Mouse (Mus musculus) embryo, embryonic 10.5 days (tissue): ENCODE measurements at regions not wholly inside any gene's neighbourhood (a gene's known extent, or its start where the extent isn't known, plus 50 kb on each side); places are given as distances from the start of the nearest gene placed in this dataset.

Experiments used
- DNase-seq: peaks from one replicate; pipeline ENCODE4 v3.0.0-alpha.2; 2015; ENCODE audit warnings: low spot score

DNA sequence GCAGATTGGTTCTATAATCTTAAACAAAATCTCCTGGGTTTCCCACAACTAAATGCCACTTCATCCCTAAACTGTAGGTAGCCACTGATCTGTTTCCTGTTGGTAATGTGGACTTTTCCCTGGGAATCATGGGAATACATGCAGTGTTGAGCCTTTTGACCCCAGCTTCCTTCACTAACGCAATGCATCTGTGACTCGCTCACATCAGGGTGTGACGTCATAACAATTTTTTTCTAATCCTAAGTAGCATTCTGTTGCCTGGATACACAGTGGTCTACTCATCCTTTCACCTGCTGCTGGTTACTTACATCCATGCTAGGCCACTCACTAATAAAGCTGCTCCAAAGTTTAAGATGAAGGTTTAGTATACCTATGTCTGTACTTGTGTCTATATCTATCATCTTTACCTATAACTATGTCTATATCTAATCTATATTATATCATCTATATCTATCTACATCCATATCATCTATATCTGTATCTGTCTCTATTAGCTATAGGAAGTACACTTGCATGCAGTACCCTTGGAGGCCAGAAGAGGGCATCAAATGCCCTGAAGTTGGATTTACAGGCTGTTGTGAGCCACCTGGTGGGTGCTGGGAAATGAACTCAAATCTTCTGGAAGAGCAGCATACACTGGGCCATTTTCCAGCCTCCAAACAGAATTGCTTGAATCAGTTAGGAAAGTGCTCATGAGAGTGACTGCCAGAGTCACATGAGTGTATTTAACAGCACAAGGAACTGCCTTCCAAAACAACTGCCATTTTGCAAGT, 157.5 kb upstream of the Rpl34 start:
- no peak for DNase-seq

GRCm38 (mm10) chr3:130885974-130886373, 155.8 kb upstream of the Rpl34 start:
- no peak for DNase-seq

GRCm38 (mm10) chr3:130884393-130884792, 154.2 kb upstream of the Rpl34 start:
- DNase-seq = no peak

DNA sequence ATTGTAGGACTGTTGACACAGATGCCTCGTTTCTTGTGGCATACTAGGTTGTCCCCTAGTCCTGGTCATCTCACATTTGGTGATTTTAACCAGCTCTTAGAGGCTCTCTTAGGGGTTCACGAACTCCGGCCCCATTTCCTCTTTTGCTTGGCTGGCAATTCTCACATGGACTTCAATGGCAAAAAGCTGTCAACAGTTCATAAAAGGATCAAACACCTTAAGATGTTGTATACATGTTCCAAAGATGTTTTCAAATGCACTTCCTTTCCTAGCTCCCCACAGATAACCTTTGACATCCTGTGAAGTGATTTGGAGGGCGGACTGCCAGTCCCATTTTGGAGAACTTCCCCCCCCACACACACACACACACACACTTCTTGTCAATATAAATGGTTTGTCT, 153.7 kb upstream of the Rpl34 start:
- no peak for DNase-seq

- no peak for DNase-seq
Measured at GRCm38 (mm10) chr3:130883319-130883718, 153.1 kb upstream of the Rpl34 start.

DNA sequence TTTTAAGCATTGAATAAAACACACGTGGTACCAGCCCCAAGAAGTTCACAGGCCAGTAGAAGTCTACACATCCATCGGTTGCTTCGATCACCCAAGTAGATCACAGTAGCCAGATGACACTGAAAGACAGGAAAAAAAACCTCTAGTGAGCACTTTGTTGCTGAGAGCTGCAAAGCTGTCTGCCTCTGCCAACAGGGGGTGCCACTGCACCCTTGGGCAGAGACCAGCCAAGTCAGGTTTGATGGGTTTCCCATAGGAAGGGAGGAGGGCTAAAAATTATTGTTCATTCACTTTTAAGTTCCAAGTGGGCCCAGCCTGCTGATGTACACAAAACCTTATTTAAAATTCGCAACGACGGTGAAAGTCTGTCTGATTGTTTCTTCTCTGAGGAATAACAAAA, 150.3 kb upstream of the Rpl34 start:
- no peak for DNase-seq

GRCm38 (mm10) chr3:130879463-130879862, 149.3 kb upstream of the Rpl34 start:
- no peak for DNase-seq

GRCm38 (mm10) chr3:130878834-130879233, 148.6 kb upstream of the Rpl34 start:
- no peak for DNase-seq

DNA sequence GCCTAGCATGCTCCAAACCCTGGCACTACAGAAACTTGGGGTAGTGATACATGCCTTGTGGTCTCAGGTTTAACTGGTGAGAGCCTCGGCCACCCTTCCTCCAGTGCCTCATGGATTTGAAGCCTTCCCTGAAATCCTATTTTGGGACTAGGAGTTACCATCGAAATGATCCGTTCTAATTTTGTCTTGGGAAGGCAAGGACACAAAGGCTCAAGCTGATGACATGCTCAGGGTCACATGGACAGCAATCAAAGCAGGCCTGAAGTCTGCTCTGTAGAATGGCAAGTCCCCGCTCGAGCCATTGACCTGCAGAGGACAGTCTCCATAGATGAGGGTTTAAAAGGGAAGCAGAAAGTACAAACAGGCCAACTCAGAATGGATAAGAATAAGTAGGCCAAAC, 147.8 kb upstream of the Rpl34 start:
- DNase-seq = no peak

DNA sequence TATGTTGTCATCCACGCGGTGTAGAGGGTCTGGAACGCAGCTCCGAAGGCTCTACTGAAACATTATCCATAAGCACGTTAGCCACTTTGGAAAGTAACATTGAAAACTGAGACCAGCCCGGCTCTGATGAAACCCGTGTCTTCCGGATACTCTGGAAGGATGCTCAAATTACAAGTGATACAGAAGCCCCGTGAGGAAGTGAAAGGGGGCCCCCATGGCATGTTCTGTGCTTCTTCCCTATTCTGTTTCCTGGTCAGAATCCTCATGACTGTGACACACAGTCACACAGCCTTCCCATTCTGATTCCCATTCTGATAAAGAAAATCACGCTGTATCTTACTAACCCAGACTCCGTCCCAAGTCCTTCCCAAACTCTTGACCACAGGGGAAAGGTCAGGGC, 143.5 kb upstream of the Rpl34 start:
- DNase-seq = no peak

- peak; percentile 76 for DNase-seq
Measured at GRCm38 (mm10) chr3:130866952-130867632, 136.9 kb upstream of the Rpl34 start.

GRCm38 (mm10) chr3:130864783-130865182, 134.6 kb upstream of the Rpl34 start:
- DNase-seq = no peak

DNA sequence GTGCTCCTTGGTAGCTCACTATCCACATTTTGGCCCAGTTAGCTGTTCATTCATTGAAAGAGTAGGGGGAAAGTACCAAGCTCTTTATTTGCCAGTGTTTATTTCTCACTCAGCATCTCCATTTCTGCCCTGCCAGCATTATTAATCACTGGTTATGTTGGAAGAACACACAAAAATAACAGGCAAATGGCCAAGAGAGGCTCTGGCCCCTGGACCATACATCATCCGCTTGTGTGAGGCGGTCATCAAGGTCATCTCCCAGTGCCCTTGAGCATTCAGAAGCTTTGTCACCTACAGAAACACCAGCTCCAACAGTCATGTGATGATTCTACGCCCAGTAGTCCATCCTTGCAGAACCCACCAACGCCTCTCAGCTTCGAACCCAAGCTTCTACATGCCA, 133.2 kb upstream of the Rpl34 start:
- DNase-seq = no peak

DNA sequence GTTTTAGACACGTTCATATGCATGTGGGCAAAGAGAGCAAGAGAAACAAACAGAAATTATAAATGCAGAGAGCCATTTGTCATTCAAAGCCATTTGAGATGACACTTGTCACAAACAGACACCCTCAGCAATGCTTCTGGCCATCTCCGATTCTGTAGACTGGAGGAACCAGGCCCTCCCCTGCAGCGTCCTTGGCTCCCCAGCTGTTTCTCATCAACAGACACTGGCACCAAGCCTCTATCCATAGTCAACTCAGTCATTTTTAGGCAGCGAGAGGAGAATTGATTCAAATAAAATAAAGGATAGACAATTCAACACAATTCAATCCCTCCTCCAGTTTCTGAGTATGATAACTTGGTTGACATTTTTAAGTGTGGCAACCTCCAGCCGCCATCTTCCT, 130.1 kb upstream of the Rpl34 start:
- DNase-seq = no peak

DNA sequence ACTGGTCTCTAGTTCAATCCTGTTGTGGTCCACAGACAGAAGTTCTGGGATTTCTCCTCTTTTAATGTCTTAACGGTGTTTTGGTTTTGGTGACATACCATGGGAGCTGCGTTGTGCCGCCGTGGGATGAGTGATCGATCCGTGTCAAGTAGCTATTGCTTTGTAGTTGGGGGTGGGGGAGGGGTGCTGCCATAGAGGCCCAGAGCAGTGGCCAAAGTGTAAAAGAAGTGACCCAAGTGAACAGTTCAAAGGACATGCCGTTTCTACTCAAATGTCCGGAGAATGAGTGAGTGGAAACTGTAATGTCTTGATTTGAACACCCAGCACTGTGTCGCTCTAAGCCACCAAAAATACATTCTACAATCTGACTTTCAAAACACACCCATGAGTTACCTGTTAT, 123.7 kb upstream of the Rpl34 start:
- no peak for DNase-seq

DNA sequence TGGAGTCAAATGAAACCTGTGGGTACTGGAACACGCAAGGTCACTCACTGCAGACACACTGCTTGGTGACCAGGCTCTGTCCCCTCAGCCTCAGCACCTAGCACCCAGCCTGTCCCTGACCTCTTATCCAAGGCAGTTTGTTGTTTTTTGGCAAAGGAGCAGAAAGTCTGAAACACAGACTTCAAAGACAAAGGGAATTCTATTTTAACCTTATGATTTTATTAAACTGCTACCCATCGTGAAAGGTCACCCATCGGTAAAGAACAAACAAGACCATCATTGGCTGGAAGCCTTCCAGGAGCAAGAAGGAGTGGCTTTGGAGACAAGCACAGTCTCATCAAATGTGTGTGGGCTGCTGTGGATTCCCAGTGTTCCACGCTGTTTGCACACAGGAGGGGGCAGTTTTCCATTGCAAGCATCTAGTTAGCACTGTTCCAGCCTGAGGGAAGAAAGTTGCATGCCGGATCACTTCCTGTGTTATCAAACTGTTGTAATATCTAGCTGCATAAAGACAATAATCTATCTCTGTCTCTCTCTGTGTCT, 120.6 kb upstream of the Rpl34 start:
- no peak for DNase-seq

GRCm38 (mm10) chr3:130841755-130842154, 111.6 kb upstream of the Rpl34 start:
- DNase-seq = no peak

DNA sequence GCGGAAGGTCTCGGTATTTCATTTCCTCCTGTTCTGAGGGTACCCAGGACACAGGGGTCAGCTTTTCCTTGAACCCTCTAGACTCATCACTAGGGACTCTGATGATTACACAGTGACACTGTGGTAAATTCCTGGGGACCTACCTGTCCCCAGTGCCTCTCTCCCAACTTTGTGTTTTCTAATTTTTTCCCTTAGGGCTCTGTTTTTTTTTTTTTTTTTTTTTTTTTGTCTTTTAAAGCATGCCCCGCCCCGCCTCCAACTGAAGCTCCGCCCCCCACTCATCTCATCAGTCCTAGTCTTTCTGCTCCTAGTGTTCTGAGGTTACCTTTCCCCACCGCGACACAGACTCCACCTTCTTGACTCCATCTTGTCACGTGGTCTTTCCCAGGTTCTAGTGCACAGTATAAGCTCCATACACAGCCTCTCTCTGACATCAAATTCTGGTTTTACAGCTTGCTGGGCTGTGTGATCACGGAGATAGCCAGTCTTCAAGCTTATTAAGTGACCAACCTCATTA, 109.8 kb upstream of the Rpl34 start:
- DNase-seq = no peak

DNA sequence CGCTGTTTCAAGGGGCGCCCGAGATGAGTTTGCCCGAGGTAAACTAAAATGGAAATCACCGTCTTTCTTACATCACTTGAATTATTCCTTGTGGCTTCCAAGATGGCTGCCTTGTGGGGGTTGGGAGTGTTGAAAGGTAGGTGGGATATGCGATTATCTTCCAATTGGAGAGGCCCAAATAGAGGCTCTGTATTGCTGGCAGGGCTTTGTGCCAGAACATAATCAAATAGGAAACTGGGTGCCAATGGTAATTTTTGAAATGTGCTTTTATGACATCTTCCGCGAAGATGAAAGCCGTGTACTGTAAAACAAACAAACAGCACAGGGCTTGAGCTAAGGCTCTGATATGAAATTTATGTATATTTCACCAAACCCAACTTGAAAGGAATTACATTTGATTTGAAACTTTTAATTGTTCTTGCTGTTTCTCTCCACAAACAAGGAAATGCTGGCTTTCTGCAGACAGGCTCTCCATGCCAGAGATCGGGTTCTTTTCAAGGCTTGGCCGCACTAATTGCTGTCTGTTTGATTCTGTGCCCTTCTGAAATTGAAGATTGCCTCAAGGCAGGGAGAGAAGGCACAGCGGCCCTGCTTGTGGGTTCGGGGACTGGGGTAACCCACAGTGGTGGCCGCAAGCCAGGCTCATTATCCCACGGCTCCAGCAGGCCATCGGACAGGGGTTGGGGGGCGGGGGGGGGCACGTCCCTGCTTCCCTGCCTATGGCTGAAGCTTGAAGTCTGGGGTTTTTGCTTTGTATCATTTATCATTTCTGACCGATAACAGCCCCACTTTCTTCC, 108.6 kb upstream of the Rpl34 start:
- no peak for DNase-seq

DNA sequence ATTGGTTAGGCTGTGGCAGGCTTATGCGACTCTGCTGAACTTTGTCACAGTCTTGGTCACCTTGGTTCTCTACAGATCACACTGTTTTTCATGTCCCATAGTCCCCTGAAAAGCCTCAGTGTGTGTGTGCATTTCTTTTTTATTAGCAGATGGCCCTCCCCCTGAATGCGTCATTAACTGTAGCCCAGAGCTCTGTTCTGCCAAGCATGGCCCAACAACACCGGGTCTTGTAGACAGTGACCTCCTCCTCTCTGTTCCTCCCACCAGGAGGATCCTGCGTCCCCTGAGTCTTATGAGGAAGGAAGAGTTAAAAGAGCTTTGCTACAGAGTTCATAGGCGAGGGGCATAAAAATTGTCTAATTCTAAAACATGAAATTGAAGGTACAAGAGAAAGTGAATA, 103.5 kb upstream of the Rpl34 start:
- no peak for DNase-seq

DNA sequence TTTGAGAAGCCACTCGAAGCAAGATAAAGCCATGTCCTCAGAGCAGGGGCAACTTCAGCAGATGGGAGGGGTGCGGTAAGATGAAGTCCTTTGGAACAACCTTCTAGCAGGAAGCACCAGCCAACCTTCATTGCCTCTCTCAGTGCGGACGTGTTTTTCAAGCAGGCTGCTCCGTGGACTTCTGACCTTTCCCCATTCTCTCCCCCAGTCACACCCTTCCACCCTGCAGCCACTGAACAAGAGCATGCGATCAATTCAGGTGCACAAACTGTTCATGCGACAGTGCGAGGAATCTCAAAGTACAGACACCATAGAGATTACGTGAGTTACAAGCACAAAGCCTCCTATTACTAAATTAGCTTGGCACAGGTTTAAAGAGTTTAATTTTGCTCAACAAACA, 102.9 kb upstream of the Rpl34 start:
- DNase-seq = no peak

GRCm38 (mm10) chr3:130831788-130832187, 101.6 kb upstream of the Rpl34 start:
- DNase-seq = no peak

DNA sequence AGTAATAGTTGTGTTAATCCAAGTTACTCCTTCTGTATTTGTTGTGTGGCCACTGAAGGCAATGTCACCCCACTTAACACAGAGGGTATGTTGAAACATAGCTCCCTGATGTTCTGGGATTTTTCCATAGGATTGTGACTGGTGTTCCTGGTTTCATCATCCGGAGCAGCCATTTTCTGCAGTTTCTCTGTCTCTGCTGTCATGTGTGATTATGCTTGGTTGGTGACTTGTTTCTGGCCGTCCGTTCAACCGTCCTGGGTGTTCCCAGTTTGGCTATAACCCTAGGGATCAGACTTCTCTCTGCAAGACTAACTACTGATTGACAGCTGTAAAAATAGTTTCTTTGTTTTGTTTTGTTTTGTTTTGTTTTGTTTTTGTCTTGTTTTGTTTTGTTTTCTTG, 98.1 kb upstream of the Rpl34 start:
- no peak for DNase-seq
